Mouse (Mus musculus) right cerebral cortex, postnatal 25 days (tissue): Measurements from ENCODE around the gene Olig1.
"Not testable (repeated sequence)": the region's sequence is repeated elsewhere in the genome, so short reads cannot be mapped to it uniquely, and the experiment has no call there.

ENCODE experiments used
- DNase-seq: peaks from one replicate; pipeline ENCODE4 v3.0.0; 2022

Gene Olig1

DNA sequence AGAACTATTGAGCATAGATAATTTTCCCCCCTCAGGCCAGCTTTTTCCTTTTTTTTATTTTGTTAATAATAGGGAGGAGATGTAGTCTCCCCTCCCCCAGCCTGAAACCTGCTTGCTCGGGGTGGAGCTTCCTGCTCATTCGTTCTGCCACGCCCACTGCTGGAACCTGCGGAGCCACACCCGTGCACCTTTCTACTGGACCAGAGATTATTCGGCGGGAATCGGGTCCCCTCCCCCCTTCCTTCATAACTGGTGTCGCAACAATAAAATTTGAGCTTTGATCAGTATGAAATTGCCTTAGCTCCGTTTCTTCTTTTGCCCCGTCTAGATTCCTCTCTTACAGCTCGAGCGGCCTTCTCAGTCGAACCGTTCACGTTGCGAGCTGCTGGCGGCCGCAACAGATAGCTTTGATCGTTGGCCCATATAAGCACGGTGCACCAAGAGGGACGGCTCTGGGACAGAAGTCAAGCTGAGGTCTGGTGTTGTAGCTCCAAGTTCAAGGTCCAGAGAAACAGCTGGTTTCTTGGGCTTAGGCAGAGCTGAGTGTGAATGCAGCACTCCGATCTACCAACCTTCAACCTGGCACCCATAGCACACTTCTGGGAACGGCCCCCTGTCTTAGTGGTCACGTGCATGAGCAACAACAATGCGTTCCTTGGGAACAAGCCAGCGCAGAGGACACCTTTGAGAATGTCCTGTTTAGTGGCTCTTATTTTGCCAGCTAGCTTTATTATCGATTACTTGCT, 14.0 kb upstream of the Olig1 start:
- not testable (repeated sequence) for DNase-seq

DNA sequence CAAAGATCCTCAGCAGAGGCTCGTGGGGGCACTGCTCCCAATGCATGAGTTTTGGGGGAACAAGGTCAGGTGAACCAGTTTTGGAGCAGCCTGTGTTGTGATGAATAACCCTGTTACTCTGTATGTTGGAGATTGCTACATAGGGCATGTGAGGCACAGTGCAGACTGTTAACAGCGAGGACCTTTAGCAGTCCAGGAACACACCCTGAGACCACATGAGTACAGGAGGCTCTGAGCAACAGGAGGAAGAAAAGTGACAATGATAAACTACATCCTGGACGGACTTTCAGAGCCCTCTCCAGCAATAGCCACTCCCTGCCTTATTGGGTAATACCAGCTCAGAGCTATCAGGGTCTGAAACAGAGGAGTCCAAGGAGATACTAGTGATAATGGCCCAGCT, 10.6 kb upstream of the Olig1 start:
- DNase-seq: no peak

DNA sequence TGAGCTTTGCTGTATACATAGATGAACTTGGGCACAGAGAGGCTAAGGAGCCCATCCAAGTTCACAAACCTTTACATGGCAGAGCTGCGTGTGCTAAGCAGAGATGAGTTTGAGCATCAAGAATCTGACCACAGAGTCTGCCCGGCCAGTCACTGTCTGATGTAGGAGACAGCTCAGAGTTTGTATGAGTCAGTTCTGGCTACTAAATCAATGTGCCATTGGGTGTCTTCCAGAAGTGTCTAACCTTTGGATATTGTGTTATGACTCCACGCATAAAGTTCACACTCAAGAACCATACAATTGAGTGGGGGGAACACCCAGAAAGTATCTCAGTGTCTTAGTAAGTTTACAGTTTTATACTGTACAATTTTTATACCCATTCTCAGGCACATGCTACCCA, 8.7 kb upstream of the Olig1 start:
- no peak for DNase-seq

DNA sequence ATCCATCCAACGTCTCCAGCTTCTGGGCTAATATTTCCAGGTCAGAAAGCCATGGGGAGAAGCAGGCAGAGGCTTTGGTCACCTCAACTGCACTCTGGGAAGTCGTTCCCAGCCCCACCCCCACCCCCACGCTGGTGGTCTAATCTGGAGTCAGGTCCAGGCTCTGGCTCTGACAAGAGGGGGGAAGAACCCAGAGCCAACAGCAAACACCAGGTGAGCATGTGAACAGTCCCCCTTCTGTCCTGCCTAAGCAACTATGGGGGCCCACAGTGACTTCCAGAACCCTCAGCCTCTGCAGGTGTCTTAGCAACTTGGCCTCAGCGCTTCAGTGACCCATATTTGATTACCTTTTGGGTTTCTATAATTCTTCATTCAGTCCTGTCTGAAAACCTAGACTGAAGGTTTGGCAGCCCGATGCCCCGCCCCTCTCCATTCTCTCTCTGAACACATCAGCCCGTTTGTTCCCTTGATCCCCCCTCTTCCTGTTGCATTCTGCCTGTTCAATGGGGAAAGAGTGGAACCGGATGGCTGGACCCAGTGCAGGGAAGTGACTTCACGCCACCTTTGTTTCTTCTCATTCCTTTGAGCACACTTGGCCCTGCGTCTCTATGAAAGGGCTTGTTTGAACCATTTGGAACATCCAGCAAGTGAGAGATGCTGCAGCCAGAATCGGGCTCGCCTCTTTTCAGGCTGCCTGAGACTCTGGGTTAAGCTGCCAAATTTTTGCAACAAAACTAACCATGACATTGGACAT, 6.9 kb upstream of the Olig1 start:
- peak; percentile 12 for DNase-seq

DNA sequence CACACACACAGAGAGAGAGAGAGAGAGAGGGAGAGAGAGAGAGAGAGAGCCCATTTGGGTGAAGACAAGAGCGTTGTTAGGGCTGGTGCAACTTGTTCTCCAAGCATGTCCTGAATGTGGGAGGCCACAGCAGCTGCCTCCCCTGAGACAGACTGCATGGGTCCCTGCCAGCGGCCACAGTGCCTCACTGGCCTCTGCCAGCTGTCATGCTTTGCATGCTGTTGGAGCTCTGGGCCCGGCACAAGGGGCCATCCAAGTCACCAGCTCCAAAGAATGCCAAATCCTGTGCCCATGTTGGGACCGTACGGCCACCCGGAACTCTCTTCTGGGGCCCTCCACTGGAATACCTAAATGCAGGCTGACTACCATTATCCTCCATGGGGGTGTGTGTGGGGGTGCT, 3.6 kb upstream of the Olig1 start:
- DNase-seq: peak; percentile 54

DNA sequence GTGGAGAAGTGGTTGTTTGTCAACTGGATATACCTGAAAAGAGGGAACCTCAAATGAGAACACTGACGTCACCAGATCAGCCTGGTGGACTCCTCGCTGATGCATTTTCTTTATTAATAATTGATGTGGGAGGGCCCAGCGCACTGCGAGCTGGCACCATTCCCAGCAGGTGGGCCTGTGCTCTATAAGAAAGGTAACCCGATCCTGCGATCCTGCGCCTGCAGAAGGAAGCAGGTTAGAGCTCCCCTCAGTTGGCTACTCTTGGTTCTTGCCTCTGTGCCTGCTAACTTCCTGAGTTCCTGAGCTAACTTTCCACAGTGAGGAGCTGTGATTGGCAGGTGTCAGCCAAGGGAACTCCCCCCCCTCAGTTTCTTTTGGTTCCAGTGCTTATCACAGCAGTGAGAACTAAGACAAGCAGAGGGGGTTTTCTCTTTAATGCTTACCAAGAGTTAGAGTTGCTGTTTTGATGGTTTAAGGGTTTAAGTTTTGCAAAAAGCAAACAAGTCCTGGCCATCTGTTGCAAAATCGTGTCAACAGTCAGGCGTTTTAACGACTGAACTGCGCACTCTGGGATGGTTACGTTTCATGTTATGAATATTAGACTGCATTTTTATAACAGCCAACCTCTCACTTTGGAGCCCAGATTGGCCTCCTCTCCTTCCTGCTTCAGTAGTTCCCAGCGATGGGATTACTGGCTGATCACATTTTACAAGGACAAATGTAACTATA, 684 bp upstream of the Olig1 start:
- DNase-seq: no peak

DNA sequence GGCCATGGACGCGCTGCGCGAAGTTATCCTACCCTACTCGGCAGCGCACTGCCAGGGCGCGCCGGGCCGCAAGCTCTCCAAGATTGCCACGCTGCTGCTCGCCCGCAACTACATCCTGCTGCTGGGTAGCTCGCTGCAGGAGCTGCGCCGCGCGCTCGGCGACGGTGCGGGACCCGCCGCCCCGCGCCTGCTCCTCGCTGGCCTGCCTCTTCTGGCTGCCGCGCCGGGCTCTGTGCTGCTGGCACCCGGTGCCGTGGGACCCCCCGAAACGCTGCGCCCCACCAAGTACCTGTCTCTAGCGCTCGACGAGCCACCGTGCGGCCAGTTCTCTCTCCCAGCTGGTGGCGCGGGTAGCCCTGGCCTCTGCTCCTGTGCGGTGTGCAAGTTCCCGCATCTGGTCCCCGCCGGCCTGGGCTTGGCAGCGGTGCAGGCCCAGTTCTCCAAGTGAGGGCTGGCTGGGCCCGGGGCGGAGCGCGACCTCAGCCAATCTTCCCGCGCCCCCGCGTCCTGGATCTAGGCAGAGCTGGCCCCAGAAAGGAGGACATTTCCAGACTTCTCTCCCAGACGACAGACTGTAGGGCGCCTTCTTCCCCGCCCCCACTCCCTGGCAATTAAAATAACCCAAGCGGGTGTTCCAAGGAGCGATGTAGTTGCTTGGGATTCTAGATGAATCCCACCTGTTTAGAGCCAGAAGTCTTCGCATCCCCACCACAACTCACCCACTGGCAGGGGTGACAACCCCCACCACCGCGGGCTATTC, 820 bp downstream of the Olig1 start:
- DNase-seq: peak; percentile 28

DNA sequence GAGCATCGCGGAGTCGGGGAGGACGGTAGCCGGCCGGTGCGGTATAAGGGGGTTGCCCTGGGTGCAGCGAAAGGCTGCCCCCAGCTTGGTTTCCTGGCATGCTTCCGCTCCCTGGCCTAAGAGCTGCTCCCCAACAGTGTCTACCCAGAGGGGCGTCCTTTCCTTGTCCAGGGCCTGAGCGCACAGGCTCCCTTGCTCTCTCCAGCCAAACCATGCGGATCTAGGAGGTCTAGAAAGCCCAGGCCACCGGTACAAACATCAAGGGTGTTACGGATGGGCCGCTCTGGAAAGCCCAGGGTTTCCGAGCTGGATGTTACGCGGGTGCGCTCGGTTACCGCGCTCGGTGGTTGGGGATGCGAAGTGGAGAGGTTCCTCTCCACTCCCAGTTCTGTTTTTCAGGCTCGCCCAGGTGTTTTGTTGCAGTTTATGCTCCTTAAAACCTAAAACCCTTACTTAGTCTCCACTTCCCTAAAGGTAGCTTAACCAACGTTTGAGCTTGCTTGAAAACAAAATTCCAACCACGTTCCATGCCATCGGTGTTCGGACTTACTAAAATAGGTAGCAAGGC, 1.5 kb downstream of the Olig1 start:
- DNase-seq: peak; percentile 10

DNA sequence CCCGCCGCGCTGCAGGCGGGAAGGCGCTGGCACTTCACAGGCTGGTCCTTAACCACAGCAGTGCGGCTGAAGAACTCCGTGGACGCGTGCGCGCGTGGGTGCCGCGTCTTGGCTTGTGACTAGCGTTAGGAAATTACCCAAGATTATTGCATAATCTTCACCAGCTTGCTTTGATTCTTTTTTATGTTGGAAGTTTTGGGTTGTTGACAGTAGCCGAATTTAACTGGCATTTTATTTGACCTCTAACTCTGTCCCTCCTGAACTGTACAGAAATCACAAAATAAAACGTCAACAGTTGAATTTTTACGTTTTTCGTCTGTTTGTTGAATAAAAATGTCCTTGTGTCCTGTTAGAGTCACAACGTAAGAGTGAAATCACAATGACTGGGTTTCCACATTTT, 2.1 kb downstream of the Olig1 start:
- no peak for DNase-seq

DNA sequence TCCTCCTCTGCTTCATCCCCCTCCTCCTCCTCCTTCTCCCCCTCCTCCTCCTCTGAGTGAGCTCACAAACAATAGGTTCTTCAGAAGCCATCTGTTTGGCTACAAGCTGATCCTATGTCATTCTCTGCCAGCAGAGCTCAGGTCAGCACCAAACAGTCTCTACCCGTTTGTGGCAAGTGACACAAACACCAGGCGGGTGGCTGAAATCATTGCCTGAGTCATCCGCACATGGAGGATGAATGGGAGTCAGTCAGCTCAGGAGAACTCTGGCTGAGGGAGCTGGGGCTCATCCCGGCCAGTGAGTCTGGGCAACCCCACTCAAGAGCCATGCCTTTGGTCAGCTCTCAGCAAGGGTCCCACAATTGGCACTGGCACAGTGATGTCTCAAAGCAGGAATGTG, 10.9 kb downstream of the Olig1 start:
- no peak for DNase-seq

DNA sequence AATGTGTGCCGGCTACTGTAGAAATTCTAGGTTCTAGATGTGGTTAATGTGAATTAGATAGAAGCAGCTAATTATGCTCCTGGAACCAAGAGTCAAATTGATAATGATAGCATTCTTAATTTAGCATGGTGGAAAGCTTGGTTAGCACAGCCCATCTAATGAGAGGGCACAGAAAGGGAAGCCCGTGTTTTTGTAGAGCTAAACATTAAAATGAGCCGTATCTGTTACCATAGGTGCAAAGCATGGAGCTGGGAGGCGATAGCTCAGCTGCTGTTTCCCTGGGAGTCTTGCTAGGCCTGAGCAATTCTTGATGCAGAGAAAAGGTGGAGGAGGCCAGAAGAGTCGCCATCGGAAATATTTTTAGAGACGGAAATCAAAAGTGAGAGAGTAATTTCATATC, 22.5 kb downstream of the Olig1 start:
- DNase-seq: no peak

DNA sequence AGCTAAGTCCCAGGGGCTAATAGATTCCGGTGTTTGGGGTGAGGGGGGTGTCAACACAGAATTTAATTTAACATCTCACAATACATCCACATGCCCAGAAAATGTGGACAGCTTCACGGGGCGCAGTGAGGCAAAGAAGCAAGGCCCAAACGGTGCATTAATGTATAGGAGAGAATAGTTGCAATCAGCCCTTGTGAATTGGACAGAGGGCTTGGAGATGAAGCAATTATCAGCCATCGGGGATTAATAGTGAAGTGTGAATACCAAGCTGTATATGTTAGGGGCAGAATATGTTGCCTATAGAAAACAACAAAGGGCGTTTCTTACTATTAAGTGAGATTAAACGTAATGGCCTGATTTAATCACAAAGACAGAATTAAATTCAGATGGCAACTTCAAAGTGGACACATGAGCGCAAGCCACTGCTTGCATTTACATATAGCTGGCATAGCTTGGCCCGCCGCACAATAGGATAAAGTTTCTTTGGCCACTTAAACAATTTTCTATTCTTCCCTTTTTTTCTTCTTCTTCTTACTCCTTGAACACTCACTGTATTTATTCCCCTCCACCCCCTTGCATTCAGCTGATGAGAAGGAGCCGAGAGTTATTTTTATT, 23.3 kb downstream of the Olig1 start:
- no peak for DNase-seq

DNA sequence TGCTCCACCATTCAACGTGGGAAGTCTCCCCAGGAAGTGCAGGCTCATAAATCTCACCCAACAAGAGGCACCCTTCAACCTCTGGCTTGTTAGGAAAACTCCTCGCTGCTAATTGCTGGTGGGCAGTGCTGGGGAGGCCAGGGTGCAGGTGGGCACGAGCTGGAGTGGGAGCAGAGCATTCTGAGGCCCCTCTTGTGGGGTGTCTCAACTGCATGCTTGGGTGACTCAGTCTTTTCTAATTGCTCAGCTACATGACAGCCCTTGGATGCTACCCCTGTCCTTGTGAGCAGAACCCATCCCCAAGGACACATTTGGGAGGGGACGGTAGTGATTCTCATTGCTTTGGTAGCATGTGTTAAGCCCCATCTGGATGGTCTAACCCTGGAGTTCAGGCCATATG, 28.2 kb downstream of the Olig1 start:
- DNase-seq: no peak

DNA sequence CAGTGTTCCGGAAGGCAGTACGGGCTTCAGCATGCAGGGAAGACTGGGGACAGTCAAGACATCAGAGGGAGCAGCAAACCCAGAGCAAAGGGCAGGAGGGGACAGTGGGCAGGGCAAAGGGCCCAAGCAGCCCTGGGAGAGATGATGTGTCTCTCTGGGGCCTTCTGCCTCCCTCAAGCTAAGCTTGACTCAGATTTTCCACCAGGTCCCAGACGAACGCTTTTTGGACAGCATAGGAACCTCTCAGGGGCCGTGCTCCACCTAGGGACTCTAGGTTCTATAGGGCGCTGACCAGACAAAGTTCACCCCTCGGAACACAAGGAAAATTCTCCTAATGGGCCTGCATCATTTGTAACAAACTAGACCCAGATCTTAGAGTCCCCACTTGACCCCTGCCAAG, 29.8 kb downstream of the Olig1 start:
- DNase-seq: no peak

DNA sequence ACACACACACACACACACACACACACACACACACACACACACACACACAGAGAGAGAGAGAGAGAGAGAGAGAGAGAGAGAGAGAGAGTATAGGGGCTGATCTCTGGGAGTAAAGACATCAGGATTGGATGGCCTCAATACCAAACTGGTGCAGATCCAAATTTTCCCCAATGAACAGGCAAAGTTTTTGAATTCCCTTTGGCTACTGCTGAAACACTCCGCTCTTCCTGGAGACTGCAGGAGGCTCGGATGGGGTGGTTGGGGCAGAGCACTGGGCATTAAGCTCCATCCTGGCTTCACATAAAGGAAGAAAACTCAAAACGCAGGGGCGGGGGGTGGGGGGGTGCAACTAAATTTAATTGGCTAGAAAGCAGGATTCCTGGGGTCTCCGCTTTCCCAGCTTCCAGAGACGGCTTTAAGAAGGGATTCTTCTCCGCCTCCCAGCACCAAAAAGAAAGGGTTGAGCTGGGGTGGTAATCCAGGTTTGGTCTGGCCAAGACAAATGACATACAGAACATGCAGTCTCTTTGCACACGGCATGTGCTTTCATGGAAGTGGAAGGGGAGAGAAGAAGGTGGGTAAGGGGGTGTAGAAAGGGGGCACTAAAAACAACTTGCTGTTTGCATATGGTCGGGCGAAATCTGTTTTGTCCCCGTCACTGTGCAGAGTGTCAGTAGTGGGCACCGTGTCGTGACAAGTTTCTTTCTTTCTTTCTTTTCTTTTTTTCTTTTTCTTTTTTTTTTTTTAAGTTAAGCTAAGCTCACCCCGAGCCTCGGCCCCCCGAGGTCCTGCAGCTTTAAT, 31.3 kb downstream of the Olig1 start:
- no peak for DNase-seq

DNA sequence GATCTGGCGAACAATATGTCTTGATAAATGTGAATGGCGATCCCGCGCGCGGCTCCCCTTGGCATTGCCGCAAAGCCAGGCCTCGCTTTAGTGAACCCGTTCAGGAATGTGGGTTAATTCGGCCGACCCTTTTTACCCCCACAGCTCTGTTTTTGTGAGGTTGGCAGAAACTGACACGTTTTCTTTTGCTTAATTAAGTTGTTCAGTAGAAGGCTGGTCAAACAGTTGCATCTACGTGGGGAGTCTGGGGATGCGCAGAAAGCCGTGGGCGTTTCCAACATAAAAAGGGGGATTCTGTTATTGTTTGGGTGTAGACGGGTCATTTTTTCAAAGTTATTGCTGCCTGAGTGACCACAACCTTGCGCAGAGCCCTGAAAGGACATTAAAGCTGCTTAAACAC, 31.9 kb downstream of the Olig1 start:
- DNase-seq: no peak

DNA sequence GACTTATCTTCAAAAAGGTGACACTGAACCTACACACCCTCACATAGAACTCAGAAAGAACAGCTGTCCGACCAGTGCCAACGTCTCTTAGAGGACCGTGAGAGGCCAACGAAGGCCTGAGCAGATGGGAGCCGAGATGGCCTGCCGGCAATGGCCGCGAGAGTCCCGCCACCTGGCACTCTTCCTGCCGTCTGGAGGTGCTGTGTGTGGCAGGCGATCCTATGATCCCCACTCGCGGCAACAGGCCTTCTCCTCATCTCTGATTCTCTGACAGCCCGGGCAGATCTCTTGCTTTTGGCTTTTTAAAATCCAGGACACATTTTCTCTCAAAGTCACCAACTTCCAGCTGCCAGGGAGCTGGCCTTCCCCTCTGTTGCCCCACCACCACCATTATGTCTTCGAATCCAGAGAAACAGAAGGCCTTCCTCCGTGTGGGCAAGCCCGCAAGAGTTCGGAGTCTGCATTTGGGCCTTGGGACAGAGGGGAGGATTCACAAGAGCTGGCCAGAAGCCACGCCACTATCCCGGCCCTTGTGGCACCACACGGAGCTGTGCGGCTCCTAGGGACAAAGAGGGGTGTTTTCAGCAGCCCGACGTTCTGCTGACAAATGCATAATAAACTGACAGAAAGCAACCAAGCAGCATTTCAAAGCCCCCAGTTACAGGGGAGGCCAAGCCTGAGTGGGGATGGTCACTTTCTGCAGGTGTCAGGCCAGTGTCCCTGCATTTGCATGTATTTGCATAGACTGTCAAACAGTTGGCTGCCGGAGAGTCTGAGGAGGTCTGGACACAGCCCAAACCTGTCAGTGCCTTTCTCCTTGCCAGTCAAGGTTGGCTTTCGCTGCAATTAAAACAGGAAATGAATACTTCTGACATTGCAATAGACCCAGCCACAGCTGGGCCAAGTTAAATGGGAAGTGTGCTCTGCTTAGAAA, 34.5 kb downstream of the Olig1 start:
- peak; percentile 30 for DNase-seq

DNA sequence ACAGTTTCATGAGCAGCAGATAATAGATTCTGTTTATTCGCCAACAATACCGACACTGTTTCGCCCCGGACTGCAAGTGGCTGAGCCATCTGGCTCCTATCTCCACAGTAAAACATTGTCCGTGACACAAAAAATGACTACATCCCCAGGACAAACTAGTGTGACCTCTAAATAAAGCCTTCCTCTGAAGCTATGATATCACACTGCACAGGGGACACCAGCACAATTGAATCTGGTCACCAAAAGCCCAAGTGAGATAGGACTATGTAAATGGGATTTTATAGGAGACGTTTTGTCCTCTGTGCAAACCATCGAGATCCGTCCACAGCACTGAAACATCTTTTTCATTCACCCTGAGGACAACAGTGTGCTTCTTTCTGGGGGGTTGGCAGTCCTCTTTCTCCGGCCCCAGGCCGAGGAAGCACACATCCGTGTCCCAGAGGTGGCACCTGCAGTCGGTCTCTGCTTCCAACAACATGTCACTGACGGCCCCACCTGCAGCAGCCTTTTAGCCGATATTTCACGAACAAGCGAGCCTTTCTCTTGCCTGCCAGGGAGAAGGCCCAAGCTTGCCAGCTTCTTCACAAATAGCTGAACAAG, 36.0 kb downstream of the Olig1 start:
- DNase-seq: peak; percentile 23

DNA sequence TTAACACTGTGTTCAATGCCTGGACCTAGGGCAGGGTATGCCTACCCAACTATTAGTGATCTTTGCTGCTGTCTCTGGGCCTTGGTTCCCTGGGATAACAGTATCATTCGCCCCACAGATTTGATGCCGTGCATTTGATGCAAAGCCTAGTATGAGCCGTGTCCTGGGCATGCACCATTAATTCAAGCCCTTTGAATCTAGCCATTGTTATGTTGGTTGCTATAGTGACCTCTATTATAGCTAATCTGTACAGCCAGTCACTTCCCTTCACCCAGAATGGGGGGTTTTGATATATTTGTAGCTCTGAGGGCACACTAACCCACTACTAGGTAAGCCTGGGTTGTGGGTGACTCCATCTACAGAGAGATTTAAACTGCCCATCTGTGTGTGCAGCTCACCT, 40.3 kb downstream of the Olig1 start:
- no peak for DNase-seq

DNA sequence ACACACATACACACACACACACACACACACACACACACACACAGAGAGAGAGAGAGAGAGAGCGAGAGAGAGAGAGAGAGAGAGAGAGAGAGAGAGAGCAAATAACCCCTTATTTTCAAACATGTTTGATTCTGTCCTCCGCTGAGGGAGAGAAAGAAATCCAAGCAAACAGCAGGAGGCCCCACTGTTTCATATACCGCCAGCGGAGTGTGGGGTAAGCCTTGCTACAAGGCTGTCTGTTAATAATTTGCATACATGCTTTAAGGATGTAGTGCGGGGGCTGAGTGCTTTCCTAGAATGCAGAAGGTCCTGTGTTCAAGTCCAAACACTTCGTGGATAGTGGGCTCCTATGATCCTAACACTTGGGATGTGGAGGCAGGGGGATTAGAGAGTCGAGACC, 43.3 kb downstream of the Olig1 start:
- DNase-seq: no peak
